Mouse (Mus musculus) kidney, adult 18-20 months (tissue): ENCODE measurements at regions not wholly inside any gene's neighbourhood (a gene's known extent, or its start where the extent isn't known, plus 50 kb on each side); places are given as distances from the start of the nearest gene placed in this dataset.
A peak's percentile ranks its signal among the peaks of the same experiment; 100 is the strongest.
"Not testable (repeated sequence)": the region's sequence is repeated elsewhere in the genome, so short reads cannot be mapped to it uniquely, and the experiment has no call there.

ENCODE experiments used
- DNase-seq: peaks from one replicate; pipeline ENCODE4 v3.0.0; 2021

GRCm38 (mm10) chr1:128535537-128536150 is 56.4 kb downstream of the Cxcr4 start:
- peak; percentile 2 for DNase-seq

- DNase-seq, result no peak
Measured at GRCm38 (mm10) chr1:128532632-128533031, 59.5 kb downstream of the Cxcr4 start.

GRCm38 (mm10) chr1:128529808-128530545 is 62.1 kb downstream of the Cxcr4 start:
- no peak for DNase-seq

GRCm38 (mm10) chr1:128519234-128519633 is 72.9 kb downstream of the Cxcr4 start:
- no peak for DNase-seq

- DNase-seq, result no peak
Measured at GRCm38 (mm10) chr1:128518514-128518913, 73.6 kb downstream of the Cxcr4 start.

- DNase-seq, result no peak
Measured at GRCm38 (mm10) chr1:128517351-128517750, 74.7 kb downstream of the Cxcr4 start.

- DNase-seq, result no peak
Measured at GRCm38 (mm10) chr1:128514327-128514726, 77.8 kb downstream of the Cxcr4 start.

GRCm38 (mm10) chr1:128513911-128514310 is 78.2 kb downstream of the Cxcr4 start:
- DNase-seq, result no peak

GRCm38 (mm10) chr1:128513153-128513552 is 78.9 kb downstream of the Cxcr4 start:
- DNase-seq, result no peak

- no peak for DNase-seq
Measured at GRCm38 (mm10) chr1:128508816-128509461, 83.2 kb downstream of the Cxcr4 start.

- DNase-seq, result no peak
Measured at GRCm38 (mm10) chr1:128506551-128507313, 85.4 kb downstream of the Cxcr4 start.

GRCm38 (mm10) chr1:128504371-128504770 is 87.2 kb upstream of the Dars start:
- DNase-seq, result no peak

GRCm38 (mm10) chr1:128498042-128498772 is 81.0 kb upstream of the Dars start:
- no peak for DNase-seq

- DNase-seq, result no peak
Measured at GRCm38 (mm10) chr1:128492251-128492650, 75.1 kb upstream of the Dars start.

GRCm38 (mm10) chr1:128487181-128487580 is 70.0 kb upstream of the Dars start:
- not testable (repeated sequence) for DNase-seq

- no peak for DNase-seq
Measured at GRCm38 (mm10) chr1:128478376-128478775, 61.2 kb upstream of the Dars start.

GRCm38 (mm10) chr1:128477653-128478052 is 60.5 kb upstream of the Dars start:
- no peak for DNase-seq

- DNase-seq, result no peak
Measured at GRCm38 (mm10) chr1:128472713-128473230, 55.6 kb upstream of the Dars start.

GRCm38 (mm10) chr1:128472022-128472712 is 55.0 kb upstream of the Dars start:
- DNase-seq, result peak; percentile 21

GRCm38 (mm10) chr1:128470786-128471185 is 53.6 kb upstream of the Dars start:
- no peak for DNase-seq

- DNase-seq, result no peak
Measured at GRCm38 (mm10) chr1:128469054-128469453, 51.9 kb upstream of the Dars start.
